Mouse (Mus musculus): Measurements from ENCODE around the gene Gm2115. TPM values are rescaled to one million over a fixed set of nuclear protein-coding genes. Genes with fewer than 3 reads are reported as not detected.

Gene Gm2115
- not detected for polyA plus RNA-seq (2014; fragmentation: Illumina TruSeq; extraction: RNeasy Lipid Tissue Mini Kit (QIAGEN cat#74804); ENCODE audit: low read depth, low replicate concordance)

DNA sequence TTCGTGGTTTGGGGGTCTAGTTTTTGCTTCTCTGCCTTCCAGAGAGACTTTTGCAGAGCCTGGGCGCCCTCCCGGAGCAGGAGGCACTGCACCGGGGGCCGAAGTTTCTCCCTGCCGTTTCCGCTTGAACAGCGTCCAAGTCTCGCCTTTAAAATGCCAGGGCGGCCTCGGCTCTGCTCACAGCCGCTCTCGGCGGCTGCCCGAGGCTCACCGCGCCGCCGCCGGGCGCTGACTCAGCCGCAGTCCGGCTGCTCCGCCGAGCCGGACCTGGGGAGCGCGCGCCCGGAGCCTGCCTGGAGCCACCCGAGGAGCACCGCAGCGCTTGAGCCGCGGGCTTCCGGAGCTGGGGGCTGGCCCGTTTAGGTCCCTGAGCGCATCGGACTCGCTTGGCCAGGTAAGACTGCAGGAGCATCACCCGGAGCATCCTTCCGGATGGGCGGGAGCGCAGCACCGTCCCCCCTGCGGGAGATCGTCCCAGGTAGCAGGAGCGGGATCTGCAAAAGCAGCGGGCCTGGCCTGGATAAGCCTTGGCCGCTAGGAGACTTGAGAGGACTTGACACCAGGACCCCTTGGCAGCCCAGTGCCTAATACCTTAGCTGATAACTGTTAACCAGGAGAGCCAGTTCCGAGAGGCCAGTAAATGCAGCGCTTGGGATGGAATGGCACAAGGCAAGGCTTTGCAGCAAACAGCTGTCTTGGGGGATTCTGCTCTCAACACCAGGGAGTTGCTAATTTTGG, at the start of gene Gm2115:
Gm2115 (plus strand) TSS at position 159 of the 738 bp plus-strand sequence.

DNA sequence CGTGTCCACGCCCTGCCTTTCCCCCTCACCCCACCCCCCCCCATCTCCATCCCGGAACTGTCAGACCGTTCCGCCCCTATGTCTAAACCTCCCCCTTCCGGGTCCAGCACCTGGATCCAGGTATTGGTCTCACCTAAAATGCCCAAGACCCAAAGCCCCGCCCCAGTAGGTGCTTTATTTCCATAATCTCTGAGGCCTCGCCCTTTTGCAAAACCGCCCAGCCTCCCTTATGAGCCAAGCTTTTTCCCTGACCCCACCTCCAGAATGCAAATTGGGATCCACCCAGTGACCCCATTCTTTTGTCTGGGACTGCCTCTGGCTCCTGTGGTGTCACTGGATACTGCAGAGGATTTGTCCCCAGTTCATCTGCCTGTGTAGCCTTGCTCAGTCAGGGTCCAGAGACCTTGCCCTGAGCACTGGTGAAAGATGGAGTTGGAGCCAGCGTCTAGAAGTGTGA, 77.6 kb downstream of the Gm2115 start, which contains the start of gene Fah:
Fah (minus strand) TSS at position 430 of the 457 bp plus-strand sequence.

Other genes starting within 250 kb of the Gm2115 start
- not detected for gene Arnt2, start 118.8 kb upstream of the Gm2115 start, polyA plus RNA-seq (2014; fragmentation: Illumina TruSeq; extraction: RNeasy Lipid Tissue Mini Kit (QIAGEN cat#74804); ENCODE audit: low read depth, low replicate concordance)
- gene Fah, start 77.8 kb downstream of the Gm2115 start, polyA plus RNA-seq (2014; fragmentation: Illumina TruSeq; extraction: RNeasy Lipid Tissue Mini Kit (QIAGEN cat#74804); ENCODE audit: low read depth, low replicate concordance), result 208 TPM
- gene Zfand6, start 161.0 kb downstream of the Gm2115 start, polyA plus RNA-seq (2014; fragmentation: Illumina TruSeq; extraction: RNeasy Lipid Tissue Mini Kit (QIAGEN cat#74804); ENCODE audit: low read depth, low replicate concordance), result 425 TPM